Mouse (Mus musculus) heart, embryonic 12.5 days (tissue): ENCODE results near the gene Nlrp1a. TPM values are rescaled to one million over a fixed set of nuclear protein-coding genes. Genes with fewer than 3 reads are reported as not detected.

Source experiments
- ATAC-seq: fragments of 200-750 bp; cut with Nextera tagmentation; 2 replicates; pipeline ENCODE4 v1.8.0; 2017; ENCODE audit warnings: moderate TSS enrichment, moderate library complexity; ENCODE audit not compliant: insufficient number of reproducible peaks, low FRiP score
- H3K27ac ChIP-seq: fragments of 300-500 bp; sonication (generic); 2 replicates; pipeline ENCODE4 v1.5.1; 2016; ENCODE audit warnings: mild to moderate bottlenecking, moderate library complexity; ENCODE audit not compliant: poor library complexity, severe bottlenecking
- H3K27me3 ChIP-seq: fragments of 300-500 bp; sonication (generic); replicated peaks from 2 replicates; pipeline ENCODE4 v1.6.1; 2016; ENCODE audit warnings: mild to moderate bottlenecking, moderate library complexity
- H3K36me3 ChIP-seq: fragments of 300-500 bp; sonication (generic); 2 replicates; pipeline ENCODE4 v1.6.1; 2016; ENCODE audit warnings: mild to moderate bottlenecking, moderate library complexity
- H3K4me1 ChIP-seq: fragments of 300-500 bp; sonication (generic); replicated peaks from 2 replicates; pipeline ENCODE4 v1.6.1; 2016; ENCODE audit warnings: mild to moderate bottlenecking
- H3K4me2 ChIP-seq: fragments of 300-500 bp; sonication (generic); 2 replicates; pipeline ENCODE4 v1.6.1; 2016; ENCODE audit warnings: mild to moderate bottlenecking, moderate library complexity
- H3K4me3 ChIP-seq: fragments of 300-500 bp; sonication (generic); 2 replicates; pipeline ENCODE4 v1.5.1; 2016; ENCODE audit warnings: mild to moderate bottlenecking
- H3K9ac ChIP-seq: fragments of 300-500 bp; sonication (generic); 2 replicates; pipeline ENCODE4 v1.6.1; 2016; ENCODE audit warnings: mild to moderate bottlenecking, moderate library complexity
- H3K9me3 ChIP-seq: fragments of 300-500 bp; sonication (generic); replicated peaks from 2 replicates; pipeline ENCODE4 v1.6.1; 2016; ENCODE audit warnings: mild to moderate bottlenecking, moderate library complexity
- WGBS: fragments of 180-500 bp; shearing (Covaris S2); methylation state at CpG from one replicate; pipeline ENCODE4 v1.1.7; 2016; 5-methylcytosine and 5-hydroxymethylcytosine counted together
- polyA plus RNA-seq: library from polyadenylated mRNA; unstranded; fragments of >200 nt; fragmentation: Nextera tagmentation; extraction: Ambion mirVana; gene quantifications from 2 replicates; pipeline ENCODE4 v1.2.1, GENCODE M21; 2016

Nlrp1a gene
- not detected in 2 replicates for polyA plus RNA-seq

GRCm38 (mm10) chr11:71144661-71145060 lies at the start of gene Nlrp1a:
Gene Nlrp1a, minus strand, starts transcription at chr11:71144704.
- H3K4me3 ChIP-seq: no peak within 1 kb of the TSS
- whole genome bisulfite sequencing: 44% methylated on average over 3 of the region's 3 CpGs
- H3K4me2 ChIP-seq: no peak within 1 kb of the TSS
- no peak for ATAC-seq
- H3K27ac ChIP-seq: no peak within 1 kb of the TSS
- no peaks in the 10 kb centered on the region for H3K36me3 ChIP-seq
- no peak within 1 kb of the TSS for H3K9ac ChIP-seq
- H3K27me3 ChIP-seq: no peaks in the 10 kb centered on the region
- no peaks in the 10 kb centered on the region for H3K4me1 ChIP-seq
- peaks cover 4% of the 10 kb centered on the region; the same call in 1 of the 2 replicates for H3K9me3 ChIP-seq

- no peaks in the 10 kb centered on the region for H3K4me1 ChIP-seq
- H3K9me3 ChIP-seq: no peaks in the 10 kb centered on the region
- no peaks in the 10 kb centered on the region for H3K36me3 ChIP-seq
- WGBS: 51% methylated on average over 1 of the region's 1 CpGs
- H3K9ac ChIP-seq: no peak overlapping the region
- H3K4me2 ChIP-seq: no peak overlapping the region
- no peaks in the 10 kb centered on the region for H3K27me3 ChIP-seq
- no peak overlapping the region for H3K27ac ChIP-seq
- H3K4me3 ChIP-seq: no peak overlapping the region
- no peak for ATAC-seq
Observed at GRCm38 (mm10) chr11:71169633-71170032, 25.1 kb upstream of the Nlrp1a start.

GRCm38 (mm10) chr11:71164139-71164538 lies 19.6 kb upstream of the Nlrp1a start:
- Histone ChIP-seq H3K36me3 (no peaks in the 10 kb centered on the region), H3K4me3 (no peak overlapping the region), H3K9me3 (0 out of 2 replicates have a peak, but pooled peaks cover 6% of the 10 kb centered on the region), H3K27me3 (no peaks in the 10 kb centered on the region), H3K27ac (no peak overlapping the region), H3K4me1 (no peaks in the 10 kb centered on the region), H3K9ac (no peak overlapping the region), H3K4me2 (no peak overlapping the region)
- no peak for ATAC-seq
- WGBS: 52% methylated on average over 1 of the region's 1 CpGs

GRCm38 (mm10) chr11:71159439-71160136 lies 15.1 kb upstream of the Nlrp1a start:
- Histone ChIP-seq H3K36me3 (no peaks in the 10 kb centered on the region), H3K9ac (no peak overlapping the region), H3K9me3 (0 out of 2 replicates have a peak, but pooled peaks cover 6% of the 10 kb centered on the region), H3K4me2 (no peak overlapping the region), H3K27me3 (no peaks in the 10 kb centered on the region), H3K27ac (no peak overlapping the region), H3K4me3 (no peak overlapping the region), H3K4me1 (no peaks in the 10 kb centered on the region)
- 71% methylated on average over 3 of the region's 3 CpGs for WGBS
- ATAC-seq: no peak

GRCm38 (mm10) chr11:71155272-71155671 lies 10.8 kb upstream of the Nlrp1a start:
- H3K9me3 ChIP-seq: no peaks in the 10 kb centered on the region; the same call in 1 of the 2 replicates
- no peak overlapping the region for H3K4me2 ChIP-seq
- no peak overlapping the region for H3K4me3 ChIP-seq
- H3K4me1 ChIP-seq: no peaks in the 10 kb centered on the region
- H3K9ac ChIP-seq: no peak overlapping the region
- no peak for ATAC-seq
- H3K36me3 ChIP-seq: no peaks in the 10 kb centered on the region
- no peaks in the 10 kb centered on the region for H3K27me3 ChIP-seq
- WGBS: 73% methylated on average over 1 of the region's 1 CpGs
- H3K27ac ChIP-seq: no peak overlapping the region

GRCm38 (mm10) chr11:71142031-71142430 lies 2.5 kb downstream of the Nlrp1a start:
- Histone ChIP-seq H3K27me3 (no peaks in the 10 kb centered on the region), H3K36me3 (no peaks in the 10 kb centered on the region), H3K4me3 (no peak overlapping the region), H3K9me3 (peaks cover 4% of the 10 kb centered on the region; the same call in 1 of the 2 replicates), H3K9ac (no peak overlapping the region), H3K4me2 (no peak overlapping the region), H3K4me1 (no peaks in the 10 kb centered on the region), H3K27ac (no peak overlapping the region)
- WGBS: 83% methylated on average over 1 of the region's 1 CpGs
- no peak for ATAC-seq

GRCm38 (mm10) chr11:71107128-71107527 lies 37.4 kb downstream of the Nlrp1a start:
- Histone ChIP-seq H3K9me3 (no peaks in the 10 kb centered on the region), H3K36me3 (no peaks in the 10 kb centered on the region), H3K27me3 (no peaks in the 10 kb centered on the region), H3K4me3 (no peak overlapping the region), H3K4me2 (no peak overlapping the region), H3K4me1 (no peaks in the 10 kb centered on the region), H3K27ac (no peak overlapping the region), H3K9ac (no peak overlapping the region)
- 70% methylated on average over 2 of the region's 2 CpGs for WGBS
- no peak for ATAC-seq

- H3K27ac ChIP-seq: no peak overlapping the region
- no peaks in the 10 kb centered on the region for H3K27me3 ChIP-seq
- H3K9me3 ChIP-seq: no peaks in the 10 kb centered on the region
- H3K4me1 ChIP-seq: no peaks in the 10 kb centered on the region
- H3K36me3 ChIP-seq: no peaks in the 10 kb centered on the region
- ATAC-seq: no peak
- no peak overlapping the region for H3K4me2 ChIP-seq
- H3K4me3 ChIP-seq: no peak overlapping the region
- no peak overlapping the region for H3K9ac ChIP-seq
Observed at GRCm38 (mm10) chr11:71106261-71107021, 38.1 kb downstream of the Nlrp1a start.

- peaks cover 9% of the 10 kb centered on the region; the same call in 1 of the 2 replicates for H3K9me3 ChIP-seq
- no peak overlapping the region for H3K4me2 ChIP-seq
- no peak overlapping the region for H3K27ac ChIP-seq
- no peaks in the 10 kb centered on the region for H3K36me3 ChIP-seq
- H3K4me3 ChIP-seq: no peak overlapping the region
- H3K27me3 ChIP-seq: no peaks in the 10 kb centered on the region
- H3K9ac ChIP-seq: no peak overlapping the region
- H3K4me1 ChIP-seq: no peaks in the 10 kb centered on the region
- no peak for ATAC-seq
Observed at GRCm38 (mm10) chr11:71103931-71104330, 40.6 kb downstream of the Nlrp1a start.

- no peak for ATAC-seq
- H3K27ac ChIP-seq: no peak overlapping the region
- H3K9me3 ChIP-seq: peaks cover 15% of the 10 kb centered on the region
- WGBS: 71% methylated on average over 1 of the region's 1 CpGs
- H3K36me3 ChIP-seq: no peaks in the 10 kb centered on the region
- no peaks in the 10 kb centered on the region for H3K27me3 ChIP-seq
- H3K4me2 ChIP-seq: no peak overlapping the region
- no peak overlapping the region for H3K9ac ChIP-seq
- H3K4me1 ChIP-seq: no peaks in the 10 kb centered on the region
- H3K4me3 ChIP-seq: no peak overlapping the region
Observed at GRCm38 (mm10) chr11:71076342-71076741, 68.2 kb downstream of the Nlrp1a start.

- H3K4me3 ChIP-seq: no peak overlapping the region
- H3K4me1 ChIP-seq: no peaks in the 10 kb centered on the region
- H3K36me3 ChIP-seq: no peaks in the 10 kb centered on the region
- no peak for ATAC-seq
- 6% methylated on average over 1 of the region's 1 CpGs for WGBS
- no peaks in the 10 kb centered on the region; the same call in 1 of the 2 replicates for H3K9me3 ChIP-seq
- no peak overlapping the region for H3K27ac ChIP-seq
- H3K9ac ChIP-seq: no peak overlapping the region
- H3K4me2 ChIP-seq: no peak overlapping the region
- H3K27me3 ChIP-seq: no peaks in the 10 kb centered on the region
Observed at GRCm38 (mm10) chr11:71052554-71052953, 92.0 kb downstream of the Nlrp1a start.
